Mouse (Mus musculus) megakaryocyte, adult 5-6 weeks (primary cell): ENCODE results near the gene Wdr70. TPM values are rescaled to one million over a fixed set of nuclear protein-coding genes. Genes with fewer than 3 reads are reported as not detected.

Experiments used
- ATAC-seq: 2 replicates; pipeline ENCODE4 v1.8.0; 2016; ENCODE audit warnings: mild to moderate bottlenecking, inconsistent platforms; ENCODE audit not compliant: poor library complexity, severe bottlenecking
- total RNA-seq, 2 experiments: library from RNA; stranded (forward) in 1 of 2; stranded (reverse) in 1 of 2; fragments of 153-499, 151-499 nt in 1 of 2; fragments of 221-1000, 200-1000 nt in 1 of 2; gene quantifications; 2 replicates each; pipeline versions ENCODE4 v1.2.3 to v1.2.4; 2015 to 2017

The Wdr70 gene
- total RNA-seq, 2 experiments from 2014 or later: 27.1 to 34.6 TPM

- ATAC-seq: no peak
Observed at GRCm38 (mm10) chr15:7935571-7936165, 163.3 kb downstream of the Wdr70 start.

GRCm38 (mm10) chr15:7934580-7934979 lies 164.4 kb downstream of the Wdr70 start:
- no peak for ATAC-seq

GRCm38 (mm10) chr15:7934105-7934504 lies 164.9 kb downstream of the Wdr70 start:
- no peak for ATAC-seq

- ATAC-seq: no peak
Observed at GRCm38 (mm10) chr15:7931605-7932008, 167.4 kb downstream of the Wdr70 start.

GRCm38 (mm10) chr15:7925382-7925781 lies 173.6 kb downstream of the Wdr70 start:
- peak; percentile 51; the same call in 1 of the 2 replicates for ATAC-seq

GRCm38 (mm10) chr15:7923281-7923680 lies 175.7 kb downstream of the Wdr70 start:
- ATAC-seq: no peak

- ATAC-seq: no peak
Observed at GRCm38 (mm10) chr15:7922291-7923037, 176.5 kb downstream of the Wdr70 start.

- ATAC-seq: no peak
Observed at GRCm38 (mm10) chr15:7921124-7921523, 177.9 kb downstream of the Wdr70 start.

- ATAC-seq: no peak
Observed at GRCm38 (mm10) chr15:7906491-7907035, 192.4 kb downstream of the Wdr70 start.

GRCm38 (mm10) chr15:7899286-7899685 lies 199.7 kb downstream of the Wdr70 start:
- ATAC-seq: no peak

- no peak for ATAC-seq
Observed at GRCm38 (mm10) chr15:7891547-7892282, 207.3 kb downstream of the Wdr70 start.

- no peak for ATAC-seq
Observed at GRCm38 (mm10) chr15:7890286-7890685, 208.7 kb downstream of the Wdr70 start.

- ATAC-seq: no peak
Observed at GRCm38 (mm10) chr15:7889362-7889674, 209.7 kb downstream of the Wdr70 start.

GRCm38 (mm10) chr15:7888617-7889361 lies 210.2 kb downstream of the Wdr70 start:
- no peak for ATAC-seq

GRCm38 (mm10) chr15:7886591-7886990 lies 212.4 kb downstream of the Wdr70 start:
- no peak for ATAC-seq

- ATAC-seq: no peak
Observed at GRCm38 (mm10) chr15:7885106-7885505, 213.9 kb downstream of the Wdr70 start.

GRCm38 (mm10) chr15:7884181-7884580 lies 214.8 kb downstream of the Wdr70 start:
- no peak for ATAC-seq

- no peak for ATAC-seq
Observed at GRCm38 (mm10) chr15:7879956-7880355, 219.1 kb downstream of the Wdr70 start.

GRCm38 (mm10) chr15:7878861-7879260 lies 220.1 kb downstream of the Wdr70 start:
- no peak for ATAC-seq

- no peak for ATAC-seq
Observed at GRCm38 (mm10) chr15:7877560-7878467, 221.2 kb downstream of the Wdr70 start.
